Mouse (Mus musculus) testis, adult 2 months (tissue): Measurements from ENCODE around the gene Palm. TPM values are rescaled to one million over a fixed set of nuclear protein-coding genes. Genes with fewer than 3 reads are reported as not detected.

Experiments used
- H3K27ac ChIP-seq: fragments of 200-500 bp; 2 replicates; pipeline ENCODE4 v1.5.1; 2012; ENCODE audit warnings: low read depth, low read length; ENCODE audit not compliant: control insufficient read depth, insufficient read depth
- H3K27me3 ChIP-seq: fragments of 200-500 bp; 2 replicates; pipeline ENCODE4 v1.6.1; 2012; ENCODE audit warnings: mild to moderate bottlenecking, low read length, moderate library complexity; ENCODE audit not compliant: control insufficient read depth, insufficient read depth
- H3K36me3 ChIP-seq: fragments of 200-500 bp; 2 replicates; pipeline ENCODE4 v1.6.1; 2012; ENCODE audit warnings: mild to moderate bottlenecking, low read length; ENCODE audit not compliant: control insufficient read depth, insufficient read depth
- H3K4me1 ChIP-seq: fragments of 200-500 bp; 2 replicates; pipeline ENCODE4 v1.6.1; 2012; ENCODE audit warnings: low read length; ENCODE audit not compliant: control insufficient read depth, insufficient read depth
- H3K4me3 ChIP-seq: fragments of 200-500 bp; 2 replicates; pipeline ENCODE4 v1.5.1; 2012; ENCODE audit warnings: low read depth, mild to moderate bottlenecking, low read length, moderate library complexity, mixed read lengths; ENCODE audit not compliant: control insufficient read depth
- CTCF ChIP-seq: fragments of 200-500 bp; IDR thresholded peaks from 2 replicates; pipeline ENCODE4 v1.5.1; 2012; ENCODE audit warnings: low read depth, mild to moderate bottlenecking, inconsistent platforms, low read length, moderate library complexity; ENCODE audit not compliant: control insufficient read depth, insufficient read depth, insufficient replicate concordance
- POLR2A ChIP-seq: fragments of 200-500 bp; IDR thresholded peaks from 2 replicates; pipeline ENCODE4 v1.6.1; 2012; ENCODE audit warnings: low read depth, mild to moderate bottlenecking, inconsistent platforms, low read length, moderate library complexity; ENCODE audit not compliant: control insufficient read depth
- polyA plus RNA-seq: library from polyadenylated mRNA; depleted of rRNA; stranded (reverse); fragments of >200 nt; gene quantifications from 2 replicates; pipeline ENCODE4 v1.2.3, GENCODE M21; 2012

Gene Palm
- polyA plus RNA-seq, 1 experiment = 8.1 TPM

- no peaks in the 10 kb centered on the region for H3K36me3 ChIP-seq
- no peak overlapping the region for H3K4me3 ChIP-seq
- no peak overlapping the region for H3K27ac ChIP-seq
- H3K4me1 ChIP-seq = peaks cover 16% of the 10 kb centered on the region
- H3K27me3 ChIP-seq = no peaks in the 10 kb centered on the region
- TF ChIP-seq CTCF (peak; percentile 23; the same call in 1 of the 2 replicates), POLR2A (no peak)
Observed at GRCm38 (mm10) chr10:79772320-79772719, 21.1 kb upstream of the Palm start.

GRCm38 (mm10) chr10:79773208-79773607 is 20.2 kb upstream of the Palm start:
- TF ChIP-seq POLR2A = no peak
- TF ChIP-seq CTCF = no peak
- H3K27me3 ChIP-seq = no peaks in the 10 kb centered on the region
- H3K4me3 ChIP-seq = no peak overlapping the region
- H3K36me3 ChIP-seq = no peaks in the 10 kb centered on the region
- peaks cover 21% of the 10 kb centered on the region for H3K4me1 ChIP-seq
- H3K27ac ChIP-seq = peak overlapping the region; percentile 37; the same call in 1 of the 2 replicates

DNA sequence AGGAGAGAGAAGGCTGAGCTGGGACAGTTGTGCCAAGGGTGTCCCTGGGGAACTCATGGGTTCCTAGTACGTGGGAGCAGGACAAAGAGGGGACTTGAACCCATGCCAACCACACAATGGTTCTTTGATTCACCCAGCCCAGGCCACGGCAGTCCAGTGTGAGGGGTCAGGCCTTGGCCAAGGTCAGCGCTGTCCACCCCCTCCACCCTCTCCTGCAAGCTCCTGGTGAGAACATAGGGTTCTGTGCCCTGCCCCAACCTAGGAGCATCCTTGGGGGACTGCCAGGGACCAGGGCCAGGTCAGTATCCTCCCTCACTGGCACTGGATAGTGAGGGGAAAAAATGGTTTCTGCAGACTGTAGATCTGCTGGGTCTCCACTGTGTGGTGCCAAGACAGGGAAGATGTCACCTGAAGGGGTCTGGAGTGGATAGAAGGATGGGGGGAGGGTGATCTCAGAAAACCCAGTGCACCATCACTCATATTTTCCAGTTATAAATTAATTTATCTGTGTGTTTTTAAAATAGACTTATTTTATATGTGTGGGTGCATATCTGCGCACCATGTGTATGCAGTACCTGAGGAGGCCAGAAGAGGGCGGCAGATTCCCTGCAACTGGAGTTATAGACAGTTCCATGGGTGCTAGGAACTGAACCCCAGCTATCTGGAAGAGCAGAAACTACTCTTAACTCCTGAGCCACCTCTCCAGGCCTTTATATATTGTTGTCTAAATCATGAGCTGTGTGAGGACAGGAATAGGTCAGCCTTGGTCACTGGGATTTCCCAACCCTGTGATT is 18.7 kb upstream of the Palm start:
- Histone ChIP-seq H3K36me3 (no peaks in the 10 kb centered on the region), H3K27ac (no peak overlapping the region), H3K4me3 (no peak overlapping the region), H3K4me1 (peaks cover 22% of the 10 kb centered on the region), H3K27me3 (no peaks in the 10 kb centered on the region)
- TF ChIP-seq CTCF = peak; percentile 71; the same call in 1 of the 2 replicates
- no peak for TF ChIP-seq POLR2A

- H3K36me3 ChIP-seq = no peaks in the 10 kb centered on the region
- H3K4me1 ChIP-seq = peaks cover 35% of the 10 kb centered on the region
- H3K27ac ChIP-seq = no peak within 1 kb of the TSS
- peak within 1 kb of the TSS; percentile 59 for H3K4me3 ChIP-seq
- TF ChIP-seq CTCF (no peak), POLR2A (no peak)
- no peaks in the 10 kb centered on the region for H3K27me3 ChIP-seq
Observed at GRCm38 (mm10) chr10:79777103-79777531, 16.3 kb upstream of the Palm start, which contains the start of gene Fstl3. TSS of gene Fstl3 (plus strand) at chr10:79777272.

DNA sequence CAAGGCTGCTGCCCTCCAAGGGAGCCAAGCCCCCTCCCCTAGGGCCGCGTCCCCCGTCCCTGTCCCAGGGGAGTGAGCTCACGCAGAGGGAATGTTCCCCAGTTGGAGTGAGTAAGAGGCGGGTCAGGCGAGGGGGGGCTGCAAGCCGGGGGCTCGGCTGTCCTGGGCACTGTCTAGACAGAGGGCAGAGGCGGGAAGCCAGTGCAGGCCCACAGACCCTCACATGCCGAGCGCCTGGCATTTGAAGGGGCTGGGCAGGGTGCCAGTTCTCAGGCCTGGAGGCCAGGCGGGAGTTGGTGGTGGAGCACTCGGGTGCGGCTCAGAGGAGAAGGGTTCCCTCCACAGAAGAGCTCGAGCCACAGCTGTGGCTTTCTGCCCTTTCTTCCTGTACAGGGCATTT is 15.4 kb upstream of the Palm start:
- Histone ChIP-seq H3K36me3 (no peaks in the 10 kb centered on the region), H3K4me3 (no peak overlapping the region; the same call in 1 of the 2 replicates), H3K27ac (no peak overlapping the region), H3K27me3 (no peaks in the 10 kb centered on the region), H3K4me1 (peaks cover 34% of the 10 kb centered on the region)
- TF ChIP-seq POLR2A (no peak), CTCF (no peak)

GRCm38 (mm10) chr10:79779193-79779592 is 14.2 kb upstream of the Palm start:
- no peaks in the 10 kb centered on the region for H3K36me3 ChIP-seq
- peaks cover 32% of the 10 kb centered on the region for H3K4me1 ChIP-seq
- TF ChIP-seq CTCF = no peak
- no peak for TF ChIP-seq POLR2A
- no peak overlapping the region for H3K27ac ChIP-seq
- H3K27me3 ChIP-seq = no peaks in the 10 kb centered on the region
- H3K4me3 ChIP-seq = no peak overlapping the region

DNA sequence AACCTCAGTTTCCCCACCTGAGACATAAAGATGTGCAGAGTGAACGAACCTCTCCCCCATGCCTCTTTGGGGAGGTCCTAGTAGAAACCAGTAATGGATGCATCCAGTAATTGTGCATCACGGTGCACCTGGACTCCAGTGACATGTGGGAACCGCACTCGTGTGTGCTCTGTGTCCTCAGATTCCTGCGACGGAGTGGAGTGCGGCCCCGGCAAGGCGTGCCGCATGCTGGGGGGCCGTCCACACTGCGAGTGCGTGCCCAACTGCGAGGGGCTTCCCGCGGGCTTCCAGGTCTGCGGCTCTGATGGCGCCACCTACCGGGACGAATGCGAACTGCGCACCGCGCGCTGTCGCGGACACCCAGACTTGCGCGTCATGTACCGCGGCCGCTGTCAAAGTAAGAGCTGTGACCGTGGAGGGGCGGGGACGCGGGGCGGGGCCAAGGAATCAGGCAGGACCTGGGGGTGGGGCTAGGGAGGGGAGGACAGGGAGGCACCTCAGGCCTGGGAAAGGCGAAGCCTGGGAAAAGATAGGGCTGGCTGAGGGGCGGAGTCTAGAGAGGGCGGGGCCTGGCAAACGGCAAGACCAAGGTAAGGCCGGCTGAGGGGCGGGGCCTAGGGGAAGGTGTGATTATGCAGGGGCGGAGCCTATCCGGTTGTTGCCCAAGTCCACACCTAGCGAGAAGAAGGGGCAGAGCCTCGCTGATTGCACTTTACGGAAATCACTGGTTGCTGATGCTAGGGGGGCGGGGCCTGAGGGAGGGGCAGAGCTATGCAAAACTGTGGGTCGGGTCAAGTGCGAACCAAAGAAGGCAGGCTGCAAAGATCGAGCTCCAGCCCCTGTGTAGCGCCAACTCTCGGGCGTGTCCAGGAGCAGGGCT is 13.3 kb upstream of the Palm start:
- H3K27me3 ChIP-seq = no peaks in the 10 kb centered on the region
- no peaks in the 10 kb centered on the region for H3K36me3 ChIP-seq
- H3K4me1 ChIP-seq = peaks cover 29% of the 10 kb centered on the region
- peak overlapping the region; percentile 73 for H3K4me3 ChIP-seq
- peak overlapping the region; percentile 3 for H3K27ac ChIP-seq
- TF ChIP-seq POLR2A = no peak
- TF ChIP-seq CTCF = peak; percentile 92
